Mouse (Mus musculus) heart, embryonic 14.5 days (tissue): ENCODE results near the gene Cacnb4. TPM values are rescaled to one million over a fixed set of nuclear protein-coding genes. Genes with fewer than 3 reads are reported as not detected.
A peak's percentile ranks its signal among the peaks of the same experiment; 100 is the strongest.

Experiments
- ATAC-seq: fragments of 200-750 bp; cut with Nextera tagmentation; 2 replicates; pipeline ENCODE4 v1.8.0; 2017; ENCODE audit warnings: low read depth, moderate TSS enrichment; ENCODE audit not compliant: insufficient number of reproducible peaks, insufficient read depth, low FRiP score
- H3K27ac ChIP-seq, 2 experiments: fragments of 200-500 bp in 1 of 2; fragments of 300-500 bp in 1 of 2; sonication (generic) in 1 of 2; replicated peaks in 1 of 2; 2 replicates each; pipeline ENCODE4 v1.5.1; 2012 to 2014; ENCODE audit warnings: low read depth in 2 of 2, low read length in 2 of 2, control low read depth in 1 of 2, mild to moderate bottlenecking in 1 of 2, mixed read lengths in 1 of 2; ENCODE audit not compliant: control insufficient read depth in 1 of 2, insufficient read depth in 1 of 2
- H3K27me3 ChIP-seq: fragments of 300-500 bp; sonication (generic); 2 replicates; pipeline ENCODE4 v1.6.1; 2014; ENCODE audit warnings: mild to moderate bottlenecking, low read length, control low read depth; ENCODE audit not compliant: control insufficient read depth, insufficient read depth
- H3K36me3 ChIP-seq: fragments of 300-500 bp; sonication (generic); 2 replicates; pipeline ENCODE4 v1.6.1; 2014; ENCODE audit warnings: mild to moderate bottlenecking, control low read depth, low read length, mixed read lengths; ENCODE audit not compliant: control insufficient read depth, insufficient read depth
- H3K4me1 ChIP-seq, 2 experiments: fragments of 200-500 bp in 1 of 2; fragments of 300-500 bp in 1 of 2; sonication (generic) in 1 of 2; 2 replicates each; pipeline ENCODE4 v1.6.1; 2012 to 2014; ENCODE audit warnings: low read length in 2 of 2, control low read depth in 1 of 2, mixed read lengths in 1 of 2; ENCODE audit not compliant: control insufficient read depth in 2 of 2, insufficient read depth in 2 of 2
- H3K4me2 ChIP-seq: fragments of 300-500 bp; sonication (generic); 2 replicates; pipeline ENCODE4 v1.6.1; 2014; ENCODE audit warnings: mild to moderate bottlenecking, low read length
- H3K4me3 ChIP-seq, 2 experiments: fragments of 200-500 bp in 1 of 2; fragments of 300-500 bp in 1 of 2; sonication (generic) in 1 of 2; 2 replicates each; pipeline ENCODE4 v1.5.1; 2012 to 2014; ENCODE audit warnings: low read length in 2 of 2, mild to moderate bottlenecking in 2 of 2, control low read depth in 1 of 2, low read depth in 1 of 2, moderate library complexity in 1 of 2; ENCODE audit not compliant: control insufficient read depth in 1 of 2, insufficient read depth in 1 of 2
- H3K9ac ChIP-seq: fragments of 300-500 bp; sonication (generic); 2 replicates; pipeline ENCODE4 v1.6.1; 2014; ENCODE audit warnings: mild to moderate bottlenecking, low read length
- H3K9me3 ChIP-seq: fragments of 300-500 bp; sonication (generic); 2 replicates; pipeline ENCODE4 v1.6.1; 2016; ENCODE audit warnings: low read length, control low read depth; ENCODE audit not compliant: control insufficient read depth
- WGBS: fragments of 180-500 bp; shearing (Covaris S2); extraction: QIAGEN DNeasy Blood & Tissue Kit; methylation state at CpG from one replicate; pipeline ENCODE4 v1.1.7; 2014; 5-methylcytosine and 5-hydroxymethylcytosine counted together
- polyA plus RNA-seq: library from polyadenylated mRNA; unstranded; fragments of >200 nt; fragmentation: Nextera tagmentation; extraction: Ambion mirVana; gene quantifications from 2 replicates; pipeline ENCODE4 v1.2.1, GENCODE M21; 2014

Cacnb4 gene
- polyA plus RNA-seq, 1 experiment from 2014 or later, result 0.43 TPM

GRCm38 (mm10) chr2:52632880-52633279, 43.8 kb downstream of the Cacnb4 start:
- Histone ChIP-seq H3K27ac (no peak overlapping the region), H3K4me1 (no peaks in the 10 kb centered on the region), H3K9ac (no peak overlapping the region), H3K9me3 (no peaks in the 10 kb centered on the region), H3K36me3 (no peaks in the 10 kb centered on the region), H3K4me3 (no peak overlapping the region), H3K4me2 (peak overlapping the region; percentile 15; the same call in 1 of the 2 replicates), H3K27me3 (peaks cover 9% of the 10 kb centered on the region; the same call in 1 of the 2 replicates)
- no peak for ATAC-seq
- WGBS, result 5% methylated on average over 7 of the region's 7 CpGs

- no peak overlapping the region for H3K27ac ChIP-seq
- WGBS, result 61% methylated on average over 4 of the region's 4 CpGs
- no peak overlapping the region for H3K9ac ChIP-seq
- H3K27me3 ChIP-seq, result no peaks in the 10 kb centered on the region
- H3K36me3 ChIP-seq, result no peaks in the 10 kb centered on the region
- H3K4me2 ChIP-seq, result no peak overlapping the region
- no peaks in the 10 kb centered on the region for H3K9me3 ChIP-seq
- no peak overlapping the region for H3K4me3 ChIP-seq
- H3K4me1 ChIP-seq, result peaks cover 13 to 15% of the 10 kb centered on the region in 2 experiments
- no peak for ATAC-seq
These were observed 48.4 kb downstream of the Cacnb4 start for GRCm38 (mm10) chr2:52628186-52628585.

- Histone ChIP-seq H3K36me3 (no peaks in the 10 kb centered on the region), H3K4me2 (no peak overlapping the region), H3K27me3 (no peaks in the 10 kb centered on the region), H3K4me1 (peaks cover 13 to 18% of the 10 kb centered on the region in 2 experiments), H3K9me3 (no peaks in the 10 kb centered on the region), H3K4me3 (no peak overlapping the region), H3K27ac (no peak overlapping the region), H3K9ac (no peak overlapping the region)
- no peak for ATAC-seq
- WGBS, result 78% methylated on average over 3 of the region's 3 CpGs
These were observed 50.4 kb downstream of the Cacnb4 start for GRCm38 (mm10) chr2:52626266-52626665.

DNA sequence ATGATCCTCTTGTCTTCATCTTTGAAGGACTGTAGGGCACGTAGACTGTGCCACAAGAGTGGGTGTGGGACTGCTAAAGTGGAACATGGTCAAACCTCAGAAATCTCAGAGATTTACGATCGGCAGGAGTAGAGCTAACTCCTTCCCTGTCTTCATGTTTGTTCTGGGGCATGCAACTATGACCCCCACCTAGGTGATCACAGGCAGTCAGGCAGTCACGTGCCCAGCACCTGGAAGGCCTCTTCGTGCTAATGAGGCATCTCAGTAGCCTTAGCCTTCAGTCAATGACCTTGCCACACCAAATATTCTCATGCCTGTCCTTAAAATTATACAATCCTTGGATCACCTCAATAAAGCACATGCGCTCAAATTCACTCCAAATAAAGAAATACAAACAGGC, 50.9 kb downstream of the Cacnb4 start:
- Histone ChIP-seq H3K27ac (no peak overlapping the region), H3K36me3 (no peaks in the 10 kb centered on the region), H3K4me3 (no peak overlapping the region), H3K4me2 (no peak overlapping the region), H3K27me3 (no peaks in the 10 kb centered on the region), H3K9me3 (no peaks in the 10 kb centered on the region), H3K4me1 (peaks cover 13 to 18% of the 10 kb centered on the region in 2 experiments), H3K9ac (no peak overlapping the region)
- 93% methylated on average over 6 of the region's 6 CpGs for WGBS
- ATAC-seq, result no peak

DNA sequence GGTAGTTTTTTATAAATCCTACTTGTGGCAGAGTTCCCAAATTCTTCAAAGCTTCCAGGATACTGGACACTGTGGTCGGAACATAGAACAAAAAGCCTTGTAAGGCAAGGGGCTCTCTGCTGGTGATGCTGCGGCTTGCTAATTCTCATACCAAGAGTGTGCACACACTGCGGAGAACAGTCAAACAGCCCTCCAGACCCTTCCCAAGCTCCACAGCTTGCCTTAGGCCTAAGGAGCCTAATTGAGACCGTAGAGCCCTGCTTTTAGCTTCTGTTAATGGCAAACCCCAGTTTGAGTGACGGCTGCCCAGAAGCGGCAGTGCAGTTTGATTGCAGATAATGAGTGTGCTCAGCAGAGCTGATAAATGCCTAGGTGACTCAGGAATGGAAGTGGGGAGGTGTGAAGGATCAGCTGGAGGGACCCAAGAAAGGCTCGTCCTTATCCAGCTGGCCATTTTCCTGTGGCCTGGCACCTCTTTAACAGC, 52.7 kb downstream of the Cacnb4 start:
- Histone ChIP-seq H3K9me3 (no peaks in the 10 kb centered on the region), H3K27me3 (no peaks in the 10 kb centered on the region), H3K4me2 (no peak overlapping the region), H3K4me1 (peaks cover 13 to 19% of the 10 kb centered on the region in 2 experiments), H3K27ac (peak overlapping the region; percentile 71 to 73), H3K9ac (peak overlapping the region; percentile 17; the same call in 1 of the 2 replicates), H3K36me3 (no peaks in the 10 kb centered on the region), H3K4me3 (no peak overlapping the region)
- ATAC-seq, result no peak
- WGBS, result 29% methylated on average over 7 of the region's 7 CpGs

DNA sequence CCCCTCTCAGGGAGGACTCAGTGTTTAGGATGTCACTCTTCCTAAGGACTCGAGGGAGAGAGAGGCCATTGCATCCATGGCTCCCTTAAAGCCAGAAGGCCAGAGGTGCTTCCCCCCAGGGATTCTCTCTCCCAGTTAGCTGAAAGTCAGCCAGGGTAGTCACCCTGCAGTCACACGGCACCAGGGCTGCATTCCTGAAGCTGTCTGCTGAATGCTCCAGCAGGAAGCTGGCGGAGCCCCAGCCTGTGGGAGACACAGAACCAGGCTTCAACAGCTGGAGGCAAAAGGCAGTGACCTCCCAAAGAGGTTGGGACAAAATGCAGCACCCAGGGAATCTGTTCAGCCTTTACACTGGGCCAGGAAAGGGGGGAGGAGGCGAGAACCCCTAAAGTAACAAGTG, 53.2 kb downstream of the Cacnb4 start:
- WGBS, result 30% methylated on average over 4 of the region's 4 CpGs

GRCm38 (mm10) chr2:52622616-52623015, 54.0 kb downstream of the Cacnb4 start:
- H3K4me1 ChIP-seq, result peaks cover 15 to 26% of the 10 kb centered on the region in 2 experiments
- no peak for ATAC-seq
- H3K27me3 ChIP-seq, result no peaks in the 10 kb centered on the region
- H3K4me3 ChIP-seq, result no peak overlapping the region
- H3K36me3 ChIP-seq, result no peaks in the 10 kb centered on the region
- H3K27ac ChIP-seq, result no peak overlapping the region
- no peaks in the 10 kb centered on the region for H3K9me3 ChIP-seq
- H3K4me2 ChIP-seq, result no peak overlapping the region
- 72% methylated on average over 2 of the region's 2 CpGs for WGBS
- no peak overlapping the region for H3K9ac ChIP-seq

More for the DNA sequence above, 53.2 kb downstream of the Cacnb4 start:
- H3K4me1 ChIP-seq, result peaks cover 15 to 24% of the 10 kb centered on the region in 2 experiments
- H3K36me3 ChIP-seq, result no peaks in the 10 kb centered on the region
- H3K27ac ChIP-seq, result peak overlapping the region; percentile 71 to 73
- 0 out of 2 replicates have a peak overlapping the region, but pooled peaks have one; percentile 12 for H3K9ac ChIP-seq
- no peak overlapping the region for H3K4me3 ChIP-seq
- H3K9me3 ChIP-seq, result no peaks in the 10 kb centered on the region
- H3K27me3 ChIP-seq, result no peaks in the 10 kb centered on the region
- no peak overlapping the region for H3K4me2 ChIP-seq
- ATAC-seq, result peak; percentile 76

DNA sequence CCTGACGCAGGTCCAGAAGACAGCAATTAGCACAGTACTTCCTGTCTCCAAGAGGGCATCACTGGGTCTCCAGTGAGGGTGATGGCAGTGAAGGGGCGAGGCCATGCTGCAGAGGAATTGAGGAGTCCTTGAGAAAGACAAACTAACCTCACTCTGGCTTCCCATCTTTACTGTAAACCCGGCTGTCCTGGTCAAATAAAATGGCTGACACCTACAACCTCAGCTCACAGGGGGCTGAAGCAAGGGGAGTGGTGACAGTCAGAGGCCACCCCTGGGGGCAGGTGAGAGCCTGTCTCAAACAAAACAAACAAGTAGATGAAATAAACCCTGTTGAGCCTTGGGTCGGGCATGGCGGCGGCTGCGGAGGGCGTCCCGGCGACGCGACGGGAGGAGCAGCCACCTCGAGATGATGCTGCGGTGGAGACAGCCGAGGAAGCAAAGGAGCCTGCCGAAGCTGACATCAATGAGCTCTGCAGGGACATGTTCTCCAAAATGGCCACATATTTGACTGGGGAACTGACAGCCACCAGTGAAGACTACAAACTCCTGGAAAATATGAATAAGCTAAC, 57.1 kb downstream of the Cacnb4 start:
- no peaks in the 10 kb centered on the region for H3K27me3 ChIP-seq
- H3K36me3 ChIP-seq, result no peaks in the 10 kb centered on the region
- WGBS, result 33% methylated on average over 17 of the region's 17 CpGs
- peaks cover 15 to 24% of the 10 kb centered on the region in 2 experiments for H3K4me1 ChIP-seq
- H3K9ac ChIP-seq, result peak overlapping the region; percentile 51; the same call in 1 of the 2 replicates
- no peak for ATAC-seq
- H3K27ac ChIP-seq, result no peak overlapping the region
- peak overlapping the region; percentile 68 for H3K4me2 ChIP-seq
- H3K4me3 ChIP-seq, result peak overlapping the region; percentile 37 to 42
- H3K9me3 ChIP-seq, result no peaks in the 10 kb centered on the region
